Mouse (Mus musculus) ES-E14 (cell line): ENCODE measurements around the gene H2-Ob. TPM values are rescaled to one million over a fixed set of nuclear protein-coding genes. Genes with fewer than 3 reads are reported as not detected.

ENCODE experiments used
- DNase-seq: peaks from one replicate; pipeline ENCODE4 v3.0.0-alpha.2; 2013; ENCODE audit warnings: low read depth, low spot score
- H3K27ac ChIP-seq: 2 replicates; pipeline ENCODE4 v1.5.1; 2012; ENCODE audit warnings: low read depth, mild to moderate bottlenecking, low read length, moderate library complexity, mixed read lengths; ENCODE audit not compliant: poor library complexity, insufficient read depth, severe bottlenecking
- H3K36me3 ChIP-seq: 2 replicates; pipeline ENCODE4 v1.6.1; 2012; ENCODE audit warnings: mild to moderate bottlenecking, low read length, moderate library complexity, mixed read lengths; ENCODE audit not compliant: control insufficient read depth, poor library complexity, insufficient read depth, severe bottlenecking
- H3K4me1 ChIP-seq, 2 experiments: fragments of 150-350 bp in 1 of 2; sonication (generic) in 1 of 2; 2 replicates each; pipeline ENCODE4 v1.6.1; 2012; ENCODE audit warnings: low read length in 2 of 2, mild to moderate bottlenecking in 1 of 2, mixed read lengths in 1 of 2; ENCODE audit not compliant: control insufficient read depth in 2 of 2, insufficient read depth in 2 of 2, poor library complexity in 1 of 2
- H3K4me3 ChIP-seq, 2 experiments: fragments of 150-350 bp in 1 of 2; sonication (generic) in 1 of 2; 2 replicates each; pipeline ENCODE4 v1.5.1; 2012; ENCODE audit warnings: low read length in 2 of 2, low read depth in 1 of 2, mild to moderate bottlenecking in 1 of 2, mixed read lengths in 1 of 2; ENCODE audit not compliant: insufficient read depth in 1 of 2, poor library complexity in 1 of 2, severe bottlenecking in 1 of 2
- H3K9ac ChIP-seq: 2 replicates; pipeline ENCODE4 v1.6.1; 2012; ENCODE audit warnings: low read depth, mild to moderate bottlenecking, low read length, mixed read lengths; ENCODE audit not compliant: poor library complexity, insufficient read depth, severe bottlenecking
- H3K9me3 ChIP-seq: fragments of 150-350 bp; sonication (generic); 2 replicates; pipeline ENCODE4 v1.6.1; 2012; ENCODE audit warnings: low read depth, mild to moderate bottlenecking, low read length; ENCODE audit not compliant: control insufficient read depth, insufficient read depth
- CHD2 ChIP-seq: IDR thresholded peaks from 2 replicates; pipeline ENCODE4 v1.6.1; 2014; ENCODE audit warnings: mild to moderate bottlenecking, low read depth, low read length, inconsistent platforms
- HCFC1 ChIP-seq: IDR thresholded peaks from 2 replicates; pipeline ENCODE4 v1.6.1; 2012; ENCODE audit warnings: low read length, inconsistent platforms, borderline replicate concordance; ENCODE audit not compliant: insufficient read depth
- MAFK ChIP-seq: IDR thresholded peaks from 2 replicates; pipeline ENCODE4 v1.6.1; 2014; ENCODE audit warnings: mild to moderate bottlenecking, low read depth, low read length, inconsistent platforms; ENCODE audit not compliant: insufficient read depth
- ZC3H11A ChIP-seq: IDR thresholded peaks from 2 replicates; pipeline ENCODE4 v1.6.1; 2012; ENCODE audit warnings: low read depth, mild to moderate bottlenecking, inconsistent platforms, low read length, borderline replicate concordance
- ZNF384 ChIP-seq: IDR thresholded peaks from 2 replicates; pipeline ENCODE4 v1.6.1; 2012; ENCODE audit warnings: low read depth, low read length, inconsistent platforms
- in situ Hi-C, 2 experiments: fragments of 600-800 bp; cut with MboI; formaldehyde crosslinking; loops; one replicate each; pipeline ENCODE4 v1.15.1; 2025; ENCODE audit warnings: low sequenced_read_pairs in 2 of 2, inconsistent platforms in 1 of 2; ENCODE audit not compliant: unreplicated experiment in 2 of 2
- total RNA-seq: library from RNA; depleted of rRNA; stranded (reverse); fragments of 300-350 nt; gene quantifications from 2 replicates; pipeline ENCODE4 v1.2.3, GENCODE M21; 2012

Gene H2-Ob
- total RNA-seq, 1 experiment: not detected

- no peaks in the 10 kb centered on the region for H3K36me3 ChIP-seq
- no peak overlapping the region for H3K27ac ChIP-seq
- H3K9ac ChIP-seq: no peak overlapping the region
- no peak for DNase-seq
- no peaks in the 10 kb centered on the region for H3K9me3 ChIP-seq
- TF ChIP-seq ZNF384 (no peak), CHD2 (no peak), HCFC1 (no peak), ZC3H11A (no peak), MAFK (no peak)
- no peaks in the 10 kb centered on the region for H3K4me1 ChIP-seq
- in situ Hi-C loops: loop anchor here in 1 of 2 experiments (5.0 to 10.0 kb wide), 2 partner anchors 68 to 100 kb away; no protein-coding TSS in a partner anchor
- no peak overlapping the region for H3K4me3 ChIP-seq
Observed at GRCm38 (mm10) chr17:34244656-34245055, 6.0 kb downstream of the H2-Ob start.

GRCm38 (mm10) chr17:34247047-34247446 lies 8.3 kb downstream of the H2-Ob start:
- TF ChIP-seq ZNF384 (no peak), ZC3H11A (no peak), CHD2 (no peak), HCFC1 (no peak), MAFK (no peak)
- in situ Hi-C loops: loop anchor here in 1 of 2 experiments (5.0 to 10.0 kb wide), 2 partner anchors 65 to 98 kb away; no protein-coding TSS in a partner anchor
- H3K4me3 ChIP-seq: no peak overlapping the region

GRCm38 (mm10) chr17:34248764-34249163 lies 10.1 kb downstream of the H2-Ob start:
- H3K27ac ChIP-seq: no peak overlapping the region
- H3K9ac ChIP-seq: no peak overlapping the region
- H3K9me3 ChIP-seq: no peaks in the 10 kb centered on the region
- no peak for DNase-seq
- no peaks in the 10 kb centered on the region for H3K4me1 ChIP-seq
- TF ChIP-seq ZNF384 (no peak), CHD2 (no peak), ZC3H11A (no peak), HCFC1 (no peak), MAFK (no peak)
- in situ Hi-C loops: loop anchor here in 1 of 2 experiments (5.0 to 10.0 kb wide), 2 partner anchors 64 to 96 kb away; no protein-coding TSS in a partner anchor
- H3K4me3 ChIP-seq: no peak overlapping the region
- no peaks in the 10 kb centered on the region for H3K36me3 ChIP-seq

More at GRCm38 (mm10) chr17:34247047-34247446, 8.3 kb downstream of the H2-Ob start:
- no peak overlapping the region for H3K9ac ChIP-seq
- no peaks in the 10 kb centered on the region for H3K9me3 ChIP-seq
- DNase-seq: no peak
- H3K4me1 ChIP-seq: no peaks in the 10 kb centered on the region
- no peaks in the 10 kb centered on the region for H3K36me3 ChIP-seq
- no peak overlapping the region for H3K27ac ChIP-seq

GRCm38 (mm10) chr17:34249361-34249760 lies 10.7 kb downstream of the H2-Ob start:
- Histone ChIP-seq H3K4me3 (no peak overlapping the region), H3K4me1 (no peaks in the 10 kb centered on the region), H3K9me3 (no peaks in the 10 kb centered on the region), H3K9ac (no peak overlapping the region), H3K36me3 (no peaks in the 10 kb centered on the region), H3K27ac (no peak overlapping the region)
- no peak for DNase-seq
- TF ChIP-seq ZC3H11A (no peak), MAFK (no peak), ZNF384 (no peak), CHD2 (no peak), HCFC1 (no peak)
- in situ Hi-C loops: loop anchor here in 1 of 2 experiments (5.0 to 10.0 kb wide), 2 partner anchors 63 to 95 kb away; no protein-coding TSS in a partner anchor

- Histone ChIP-seq H3K4me1 (no peaks in the 10 kb centered on the region), H3K9ac (no peak overlapping the region), H3K27ac (no peak overlapping the region), H3K4me3 (no peak overlapping the region), H3K36me3 (no peaks in the 10 kb centered on the region), H3K9me3 (no peaks in the 10 kb centered on the region)
- DNase-seq: no peak
- TF ChIP-seq CHD2 (no peak), HCFC1 (no peak), ZC3H11A (no peak), MAFK (no peak), ZNF384 (no peak)
- in situ Hi-C loops: loop anchor here in 1 of 2 experiments (5.0 to 10.0 kb wide), 2 partner anchors 62 to 95 kb away; no protein-coding TSS in a partner anchor
Observed at GRCm38 (mm10) chr17:34249878-34250277, 11.2 kb downstream of the H2-Ob start.
